Mouse (Mus musculus) C2C12 (cell line): Measurements from ENCODE around the gene Tmprss7. TPM values are rescaled to one million over a fixed set of nuclear protein-coding genes. Genes with fewer than 3 reads are reported as not detected.

Source experiments
- H3K27me3 ChIP-seq: one replicate; pipeline ENCODE4 v1.6.1; 2011; ENCODE audit not compliant: control insufficient read depth, insufficient read depth, insufficient read length
- H3K36me3 ChIP-seq: one replicate; pipeline ENCODE4 v1.6.1; 2011; ENCODE audit not compliant: control insufficient read depth, insufficient read depth
- H3K4me3 ChIP-seq: one replicate; pipeline ENCODE4 v1.5.1; 2011; ENCODE audit warnings: mild to moderate bottlenecking, control low read depth; ENCODE audit not compliant: poor library complexity, insufficient read depth, severe bottlenecking
- H3K79me2 ChIP-seq: one replicate; pipeline ENCODE4 v1.6.1; 2011; ENCODE audit not compliant: control insufficient read depth, insufficient read depth
- H3K79me3 ChIP-seq: one replicate; pipeline ENCODE4 v1.6.1; 2011; ENCODE audit warnings: low read depth, control low read depth
- H3ac ChIP-seq: one replicate; pipeline ENCODE3; 2011; ENCODE audit warnings: low read depth; ENCODE audit not compliant: control insufficient read depth, insufficient read length
- CEBPB ChIP-seq: IDR thresholded peaks from one replicate; pipeline ENCODE4 v1.6.1; 2011; ENCODE audit warnings: low read depth, mild to moderate bottlenecking, control low read depth, moderate library complexity
- CTCF ChIP-seq: IDR thresholded peaks from one replicate; pipeline ENCODE4 v1.5.1; 2011; ENCODE audit not compliant: control insufficient read depth, insufficient read depth, insufficient read length
- FOSL1 ChIP-seq: IDR thresholded peaks from one replicate; pipeline ENCODE4 v1.8.0; 2011; ENCODE audit warnings: mild to moderate bottlenecking, low read length; ENCODE audit not compliant: poor library complexity, insufficient read depth, severe bottlenecking
- MAX ChIP-seq: IDR thresholded peaks from one replicate; pipeline ENCODE4 v1.6.1; 2011; ENCODE audit warnings: mild to moderate bottlenecking, control low read depth
- MYOD1 ChIP-seq: IDR thresholded peaks from one replicate; pipeline ENCODE4 v1.6.1; 2011; ENCODE audit warnings: low read depth; ENCODE audit not compliant: control insufficient read depth, insufficient read length
- MYOG ChIP-seq: IDR thresholded peaks from one replicate; pipeline ENCODE4 v1.6.1; 2011; ENCODE audit not compliant: control insufficient read depth, insufficient read length; ENCODE audit errors: extremely low read depth
- USF1 ChIP-seq: IDR thresholded peaks from one replicate; pipeline ENCODE4 v1.6.1; 2011; ENCODE audit warnings: low read depth, mild to moderate bottlenecking, control low read depth, moderate library complexity
- polyA plus RNA-seq: library from polyadenylated mRNA; unstranded; fragments of >200 nt; fragmentation: generic; extraction: Trizol; gene quantifications from one replicate; pipeline ENCODE4 v1.2.1, GENCODE M21; 2012; ENCODE audit warnings: missing spikeins

The Tmprss7 gene
- polyA plus RNA-seq, 1 experiment, result not detected

GRCm38 (mm10) chr16:45630347-45630960 is 63.0 kb downstream of the Tmprss7 start:
- Histone ChIP-seq H3K27me3 (no peaks in the 10 kb centered on the region), H3K79me3 (no peaks in the 10 kb centered on the region), H3ac (no peak overlapping the region), H3K36me3 (no peaks in the 10 kb centered on the region), H3K79me2 (no peaks in the 10 kb centered on the region), H3K4me3 (no peak overlapping the region)
- TF ChIP-seq CTCF (peak; percentile 20), FOSL1 (no peak)

DNA sequence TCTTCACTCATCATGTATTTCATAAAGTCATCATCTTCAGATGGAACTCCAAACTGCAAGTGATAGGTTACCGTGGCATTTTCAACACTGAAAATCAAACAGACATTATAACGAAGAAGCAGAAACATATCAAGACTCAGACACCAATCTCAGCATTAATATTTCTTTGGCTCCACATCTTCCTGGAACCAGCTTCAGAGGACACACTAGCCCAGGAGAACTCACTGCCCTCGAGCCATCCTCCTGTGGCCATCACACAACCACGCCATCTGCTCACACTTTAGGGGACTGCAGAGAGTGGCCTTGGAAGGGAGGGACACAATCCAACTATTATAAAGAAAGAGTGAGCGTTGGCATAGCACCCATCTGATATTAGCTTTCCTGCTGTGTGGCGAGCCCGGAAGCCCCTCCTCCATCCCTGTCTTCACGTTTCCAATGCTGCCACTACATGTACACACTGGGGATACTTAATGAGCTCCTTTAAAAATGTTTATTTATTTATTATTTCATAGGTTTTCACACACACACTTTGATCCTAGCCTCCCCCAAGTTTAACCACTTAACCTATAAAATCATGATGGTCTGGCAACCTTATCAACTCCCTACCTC is 63.9 kb downstream of the Tmprss7 start:
- Histone ChIP-seq H3K79me3 (no peaks in the 10 kb centered on the region), H3ac (no peak overlapping the region), H3K27me3 (no peaks in the 10 kb centered on the region), H3K36me3 (no peaks in the 10 kb centered on the region), H3K4me3 (no peak overlapping the region), H3K79me2 (no peaks in the 10 kb centered on the region)
- TF ChIP-seq MAX, result no peak
- no peak for TF ChIP-seq CEBPB
- TF ChIP-seq MYOD1, result no peak
- no peak for TF ChIP-seq FOSL1
- TF ChIP-seq MYOG, result no peak
- no peak for TF ChIP-seq USF1
- no peak for TF ChIP-seq CTCF

- Histone ChIP-seq H3K36me3 (no peaks in the 10 kb centered on the region), H3ac (no peak overlapping the region), H3K79me2 (no peaks in the 10 kb centered on the region), H3K79me3 (no peaks in the 10 kb centered on the region), H3K27me3 (no peaks in the 10 kb centered on the region), H3K4me3 (no peak overlapping the region)
- TF ChIP-seq USF1, result no peak
- TF ChIP-seq FOSL1, result no peak
- no peak for TF ChIP-seq MYOG
- TF ChIP-seq MYOD1, result no peak
- no peak for TF ChIP-seq MAX
- no peak for TF ChIP-seq CTCF
- TF ChIP-seq CEBPB, result no peak
Measured at GRCm38 (mm10) chr16:45625342-45625741, 68.1 kb downstream of the Tmprss7 start.

- Histone ChIP-seq H3ac (no peak overlapping the region), H3K27me3 (no peaks in the 10 kb centered on the region), H3K79me2 (no peaks in the 10 kb centered on the region), H3K4me3 (no peak overlapping the region), H3K36me3 (no peaks in the 10 kb centered on the region), H3K79me3 (no peaks in the 10 kb centered on the region)
- TF ChIP-seq MYOG (no peak), MYOD1 (no peak), CEBPB (no peak), MAX (no peak), CTCF (no peak), USF1 (no peak)
Measured at GRCm38 (mm10) chr16:45624791-45625190, 68.7 kb downstream of the Tmprss7 start.

GRCm38 (mm10) chr16:45623230-45623629 is 70.2 kb downstream of the Tmprss7 start:
- H3K4me3 ChIP-seq, result no peak overlapping the region
- no peaks in the 10 kb centered on the region for H3K36me3 ChIP-seq
- no peak overlapping the region for H3ac ChIP-seq
- H3K27me3 ChIP-seq, result no peaks in the 10 kb centered on the region
- H3K79me2 ChIP-seq, result no peaks in the 10 kb centered on the region
- TF ChIP-seq CEBPB (no peak), CTCF (no peak), MAX (no peak), MYOD1 (no peak), USF1 (no peak), FOSL1 (no peak)
- H3K79me3 ChIP-seq, result no peaks in the 10 kb centered on the region

GRCm38 (mm10) chr16:45619751-45620375 is 73.6 kb downstream of the Tmprss7 start:
- H3K79me3 ChIP-seq, result no peaks in the 10 kb centered on the region
- no peaks in the 10 kb centered on the region for H3K36me3 ChIP-seq
- no peak overlapping the region for H3ac ChIP-seq
- no peak overlapping the region for H3K4me3 ChIP-seq
- no peaks in the 10 kb centered on the region for H3K79me2 ChIP-seq
- TF ChIP-seq CTCF (no peak), MAX (no peak), USF1 (no peak), CEBPB (no peak), MYOD1 (no peak), FOSL1 (no peak), MYOG (no peak)
- no peaks in the 10 kb centered on the region for H3K27me3 ChIP-seq
